ENCODE assay signal across 8 mouse cellular contexts in genomic region chr9:75684292-75684691, GRCm38 (mm10). TPM values are rescaled to one million over a fixed set of nuclear protein-coding genes. Genes with fewer than 3 reads are reported as not detected.
DNase-seq lines count a peak whose midpoint lies in the region; ATAC-seq lines count a peak whose summit lies in the region.
"Had no signal": no experiment of that assay in that cellular context is flagged by ENCODE, and none has a peak within 500 bp of the region (broad histone marks: within the 10 kb centered on the region; RNA-seq: fewer than 3 reads in every experiment).

No protein-coding gene starts in this region.

- no peak overlapping the region for H3K9ac ChIP-seq in liver, embryonic 11.5 days (ENCODE audit: low read depth, low read length)
- peak overlapping the region; percentile 68 for H3K9ac ChIP-seq in forebrain, embryonic 11.5 days (ENCODE audit: low read length)
- no peak overlapping the region for H3K9ac ChIP-seq in intestine, embryonic 15.5 days
- peak overlapping the region; percentile 85 for H3K9ac ChIP-seq in neural tube, embryonic 15.5 days (replicated peaks)

- H3K4me2 ChIP-seq in liver, embryonic 11.5 days, result peak overlapping the region; percentile 40
- H3K4me2 ChIP-seq in forebrain, embryonic 11.5 days (ENCODE audit: low read depth, low read length, severe bottlenecking), result peak overlapping the region; percentile 73
- peak overlapping the region; percentile 61; the same call in 1 of the 2 replicates for H3K4me2 ChIP-seq in intestine, embryonic 15.5 days (replicated peaks)
- H3K4me2 ChIP-seq in neural tube, embryonic 15.5 days, result peak overlapping the region; percentile 57

- H3K27me3 ChIP-seq in liver, embryonic 11.5 days (replicated peaks; ENCODE audit: control insufficient read depth, insufficient read depth, low read length), result peaks cover 4% of the 10 kb centered on the region; the same call in 1 of the 2 replicates
- H3K27me3 ChIP-seq in forebrain, embryonic 11.5 days (ENCODE audit: control insufficient read depth, insufficient read depth, low read length), result no peaks in the 10 kb centered on the region
- H3K27me3 ChIP-seq in intestine, embryonic 15.5 days (replicated peaks), result no peaks in the 10 kb centered on the region
- no peaks in the 10 kb centered on the region for H3K27me3 ChIP-seq in neural tube, embryonic 15.5 days (replicated peaks)

- WGBS in liver, embryonic 11.5 days, result 68% methylated on average over 4 of the region's 4 CpGs
- 65% methylated on average over 4 of the region's 4 CpGs for WGBS in forebrain, embryonic 11.5 days
- 65% methylated on average over 4 of the region's 4 CpGs for WGBS in intestine, embryonic 15.5 days
- WGBS in neural tube, embryonic 15.5 days, result 56% methylated on average over 4 of the region's 4 CpGs

- H3K4me1 ChIP-seq in liver, embryonic 11.5 days (replicated peaks; ENCODE audit: control insufficient read depth, insufficient read depth, low read length), result no peaks in the 10 kb centered on the region
- H3K4me1 ChIP-seq in forebrain, embryonic 11.5 days (replicated peaks; ENCODE audit: control insufficient read depth, insufficient read depth, low read length), result no peaks in the 10 kb centered on the region
- peaks cover 5% of the 10 kb centered on the region; the same call in 1 of the 2 replicates for H3K4me1 ChIP-seq in intestine, embryonic 15.5 days (replicated peaks)
- H3K4me1 ChIP-seq in neural tube, embryonic 15.5 days, result peaks cover 27% of the 10 kb centered on the region

- no peak for ATAC-seq in liver, embryonic 11.5 days (replicated peaks; ENCODE audit: low FRiP score)
- ATAC-seq in forebrain, embryonic 11.5 days (replicated peaks; ENCODE audit: low FRiP score), result peak; percentile 0; the same call in 1 of the 2 replicates
- no peak for ATAC-seq in intestine, embryonic 15.5 days
- ATAC-seq in neural tube, embryonic 15.5 days (ENCODE audit: low FRiP score), result peak; percentile 6; the same call in 1 of the 2 replicates
- ATAC-seq in megakaryocyte, adult 5-6 weeks (ENCODE audit: poor library complexity, severe bottlenecking), result no peak

- H3K27ac ChIP-seq in liver, embryonic 11.5 days (ENCODE audit: low read depth, low read length), result no peak overlapping the region
- no peak overlapping the region for H3K27ac ChIP-seq in forebrain, embryonic 11.5 days (ENCODE audit: low read depth, low read length)
- H3K27ac ChIP-seq in intestine, embryonic 15.5 days, result no peak overlapping the region
- H3K27ac ChIP-seq in neural tube, embryonic 15.5 days (replicated peaks), result peak overlapping the region; percentile 92

- H3K4me3 ChIP-seq in liver, embryonic 11.5 days (ENCODE audit: low read depth, low read length), result no peak overlapping the region
- peak overlapping the region; percentile 52 for H3K4me3 ChIP-seq in forebrain, embryonic 11.5 days (ENCODE audit: low read depth, low read length)
- H3K4me3 ChIP-seq in intestine, embryonic 15.5 days (replicated peaks), result peak overlapping the region; percentile 21
- peak overlapping the region; percentile 82 for H3K4me3 ChIP-seq in neural tube, embryonic 15.5 days (replicated peaks)
- H3K4me3 ChIP-seq: erythroblast, embryonic 14.5 days had no signal

- no peak for DNase-seq in liver, embryonic 11.5 days (ENCODE audit: low spot score)
- no peak for DNase-seq in liver
- DNase-seq in forebrain, embryonic 11.5 days (ENCODE audit: low spot score), result no peak
- no peak for DNase-seq in cerebellum, postnatal 25 days

- no peaks in the 10 kb centered on the region for H3K36me3 ChIP-seq in liver, embryonic 11.5 days (ENCODE audit: control insufficient read depth, insufficient read depth, low read length)
- no peaks in the 10 kb centered on the region for H3K36me3 ChIP-seq in forebrain, embryonic 11.5 days (ENCODE audit: control insufficient read depth, insufficient read depth, low read length)
- no peaks in the 10 kb centered on the region for H3K36me3 ChIP-seq in intestine, embryonic 15.5 days
- no peaks in the 10 kb centered on the region; the same call in 1 of the 2 replicates for H3K36me3 ChIP-seq in neural tube, embryonic 15.5 days

- no peaks in the 10 kb centered on the region for H3K9me3 ChIP-seq in liver, embryonic 11.5 days (ENCODE audit: control insufficient read depth, low read length)
- no peaks in the 10 kb centered on the region for H3K9me3 ChIP-seq in forebrain, embryonic 11.5 days (ENCODE audit: control insufficient read depth, low read length)
- H3K9me3 ChIP-seq in intestine, embryonic 15.5 days, result no peaks in the 10 kb centered on the region; the same call in 1 of the 2 replicates
- H3K9me3 ChIP-seq in neural tube, embryonic 15.5 days (replicated peaks), result no peaks in the 10 kb centered on the region; the same call in 1 of the 2 replicates

RNA-seq across cellular contexts. Expression of gene Scg3, which starts 0.4 kb away (rescaled TPM):
- polyA plus RNA-seq in liver, embryonic 11.5 days (2014; fragmentation: Nextera tagmentation; extraction: Ambion mirVana), result 0.08 and 0.38 TPM in 2 replicates
- 41.4 and 42.8 TPM in 2 replicates for polyA plus RNA-seq in forebrain, embryonic 11.5 days (2014; fragmentation: Nextera tagmentation; extraction: Ambion mirVana)
- 9.3 and 9.5 TPM in 2 replicates for polyA plus RNA-seq in intestine, embryonic 15.5 days (2015; fragmentation: Nextera tagmentation; extraction: Ambion mirVana)
- polyA plus RNA-seq in neural tube, embryonic 15.5 days (2015; fragmentation: Nextera tagmentation; extraction: Ambion mirVana), result 102 and 123 TPM in 2 replicates
- not detected in 2 replicates for total RNA-seq in megakaryocyte, adult 5-6 weeks (2015)
- not detected in 2 replicates for total RNA-seq in megakaryocyte, adult 5-6 weeks (2017)
- polyA plus RNA-seq: erythroblast, embryonic 14.5 days had no signal

RNA-seq across cellular contexts. Expression of gene Lysmd2, which starts 58.8 kb away (rescaled TPM):
- polyA plus RNA-seq in liver, embryonic 11.5 days (2014; fragmentation: Nextera tagmentation; extraction: Ambion mirVana), result 10.1 and 10.8 TPM in 2 replicates
- polyA plus RNA-seq in forebrain, embryonic 11.5 days (2014; fragmentation: Nextera tagmentation; extraction: Ambion mirVana), result 13.0 and 17.1 TPM in 2 replicates
- polyA plus RNA-seq in intestine, embryonic 15.5 days (2015; fragmentation: Nextera tagmentation; extraction: Ambion mirVana), result 19.4 and 20.1 TPM in 2 replicates
- polyA plus RNA-seq in neural tube, embryonic 15.5 days (2015; fragmentation: Nextera tagmentation; extraction: Ambion mirVana), result 33.8 and 39.5 TPM in 2 replicates
- 0.59 TPM in 1 of 2 replicates, not detected in the other for total RNA-seq in megakaryocyte, adult 5-6 weeks (2015)
- 0.11 TPM in 1 of 2 replicates, not detected in the other for total RNA-seq in megakaryocyte, adult 5-6 weeks (2017)
- polyA plus RNA-seq: erythroblast, embryonic 14.5 days had no signal

Comparison
In these comparisons a context has a peak if more than half of its experiments do, and no peak if none do; other contexts are left out.
1. ATAC-seq: peak in forebrain, embryonic 11.5 days (single experiment) and neural tube, embryonic 15.5 days (single experiment); none in liver, embryonic 11.5 days (single experiment), intestine, embryonic 15.5 days (single experiment) and megakaryocyte, adult 5-6 weeks (single experiment).
2. H3K9ac ChIP-seq: peak in forebrain, embryonic 11.5 days (single experiment) and neural tube, embryonic 15.5 days (single experiment); none in liver, embryonic 11.5 days (single experiment) and intestine, embryonic 15.5 days (single experiment).
3. Peak in every context shown above with its lines, with median percentiles within 50 percentile points of each other: H3K4me2 ChIP-seq.